Mouse (Mus musculus) liver, embryonic 13.5 days (tissue): Measurements from ENCODE around the gene Atl2. TPM values are rescaled to one million over a fixed set of nuclear protein-coding genes. Genes with fewer than 3 reads are reported as not detected.

Source experiments
- ATAC-seq: fragments of 200-750 bp; cut with Nextera tagmentation; 2 replicates; pipeline ENCODE4 v1.8.0; 2017; ENCODE audit warnings: low read depth, mild to moderate bottlenecking, moderate number of reproducible peaks, moderate library complexity
- DNase-seq: peaks from one replicate; pipeline ENCODE4 v3.0.0; 2022
- H3K27ac ChIP-seq: fragments of 300-500 bp; sonication (generic); 2 replicates; pipeline ENCODE4 v1.5.1; 2015; ENCODE audit warnings: moderate library complexity, mild to moderate bottlenecking, inconsistent platforms
- H3K27me3 ChIP-seq: fragments of 300-500 bp; sonication (generic); 2 replicates; pipeline ENCODE4 v1.6.1; 2015; ENCODE audit warnings: mild to moderate bottlenecking, inconsistent platforms
- H3K36me3 ChIP-seq: fragments of 300-500 bp; sonication (generic); 2 replicates; pipeline ENCODE4 v1.6.1; 2015; ENCODE audit warnings: mild to moderate bottlenecking, inconsistent platforms
- H3K4me1 ChIP-seq: fragments of 300-500 bp; sonication (generic); replicated peaks from 2 replicates; pipeline ENCODE4 v1.6.1; 2015; ENCODE audit warnings: inconsistent platforms
- H3K4me2 ChIP-seq: fragments of 300-500 bp; sonication (generic); 2 replicates; pipeline ENCODE4 v1.6.1; 2015; ENCODE audit warnings: inconsistent platforms, mild to moderate bottlenecking, moderate library complexity
- H3K4me3 ChIP-seq: fragments of 300-500 bp; sonication (generic); replicated peaks from 2 replicates; pipeline ENCODE4 v1.5.1; 2015; ENCODE audit warnings: mild to moderate bottlenecking, inconsistent platforms
- H3K9ac ChIP-seq: fragments of 300-500 bp; sonication (generic); 2 replicates; pipeline ENCODE4 v1.6.1; 2015; ENCODE audit warnings: mild to moderate bottlenecking, inconsistent platforms
- H3K9me3 ChIP-seq: fragments of 300-500 bp; sonication (generic); replicated peaks from 2 replicates; pipeline ENCODE4 v1.6.1; 2016; ENCODE audit warnings: inconsistent platforms
- WGBS: fragments of 180-500 bp; shearing (Covaris S2); methylation state at CpG from one replicate; pipeline ENCODE4 v1.1.7; 2015; ENCODE audit not compliant: insufficient replicate concordance; 5-methylcytosine and 5-hydroxymethylcytosine counted together
- polyA plus RNA-seq: library from polyadenylated mRNA; unstranded; fragments of >200 nt; fragmentation: Nextera tagmentation; extraction: Ambion mirVana; gene quantifications from 2 replicates; pipeline ENCODE4 v1.2.1, GENCODE M21; 2015

Atl2 gene
- polyA plus RNA-seq, 1 experiment from 2014 or later, result 31.7 TPM

DNA sequence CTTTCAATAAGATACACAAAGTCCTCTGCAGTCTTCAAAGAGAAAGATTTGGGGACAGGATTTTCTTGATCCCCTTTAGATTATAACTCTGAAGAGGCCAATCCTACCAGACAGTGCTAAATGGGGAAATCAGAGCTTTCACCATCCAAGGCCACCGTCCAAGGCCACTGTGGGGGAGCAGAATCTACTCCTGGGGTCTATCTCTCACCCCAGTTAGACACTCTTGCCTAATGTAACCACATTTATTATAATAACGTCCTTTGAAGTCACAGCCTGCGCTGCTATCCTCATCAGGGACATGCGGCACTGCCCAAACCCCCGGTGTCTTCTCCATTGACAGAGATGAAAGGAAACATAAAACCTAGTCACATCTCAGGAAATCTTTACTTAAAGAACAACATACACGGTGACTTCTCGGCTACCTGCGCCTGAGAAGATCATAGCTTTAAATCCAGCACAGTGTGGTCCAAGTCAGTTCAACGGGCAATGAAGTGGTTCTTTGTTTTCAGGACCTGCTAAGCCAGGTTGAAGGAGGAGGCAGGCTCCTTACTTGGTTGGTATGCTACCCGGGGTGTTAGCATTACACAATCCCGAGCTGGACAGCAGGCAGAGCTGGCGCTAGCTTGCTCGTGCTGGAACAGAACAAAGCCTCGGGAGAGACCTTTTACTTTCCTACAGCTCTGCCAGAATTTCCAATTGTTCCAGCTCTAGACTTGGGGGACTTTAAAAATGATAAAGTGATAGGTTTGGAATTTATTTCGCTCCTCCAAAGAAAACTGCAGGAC is 23.8 kb upstream of the Atl2 start:
- DNase-seq (no peak), ATAC-seq (no peak)
- Histone ChIP-seq H3K9me3 (no peaks in the 10 kb centered on the region), H3K4me2 (no peak overlapping the region), H3K27me3 (no peaks in the 10 kb centered on the region), H3K36me3 (no peaks in the 10 kb centered on the region), H3K4me3 (no peak overlapping the region), H3K4me1 (peaks cover 49% of the 10 kb centered on the region), H3K27ac (no peak overlapping the region), H3K9ac (no peak overlapping the region)
- WGBS, result 66% methylated on average over 15 of the region's 15 CpGs

DNA sequence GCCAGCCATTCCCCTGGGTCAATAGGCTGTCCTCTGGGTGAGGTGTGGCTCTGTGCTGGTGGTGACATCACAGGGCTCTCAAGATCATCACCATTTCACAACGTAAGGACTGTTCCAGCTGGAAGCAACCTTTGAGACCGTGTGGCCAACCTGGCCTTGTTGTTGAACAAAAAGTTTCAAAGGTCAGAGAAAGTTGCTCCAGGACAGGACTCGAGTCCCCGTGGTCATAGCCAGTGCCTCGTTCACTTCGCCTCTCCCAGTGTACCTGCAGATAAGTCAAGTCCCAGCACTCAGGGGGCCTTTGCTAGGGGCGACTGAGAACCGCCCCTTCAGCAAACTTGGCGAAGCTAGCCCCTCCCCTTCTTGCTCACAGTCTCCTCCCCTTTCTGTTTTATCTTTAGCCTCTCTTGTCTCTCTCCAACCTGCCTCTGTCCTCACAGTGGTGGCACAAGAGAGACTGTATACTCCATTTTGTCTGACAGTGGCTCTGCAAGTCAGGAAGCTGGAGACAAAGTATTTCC is 22.6 kb upstream of the Atl2 start:
- Histone ChIP-seq H3K4me1 (peaks cover 43% of the 10 kb centered on the region), H3K9ac (peak overlapping the region; percentile 48), H3K27ac (peak overlapping the region; percentile 72), H3K9me3 (no peaks in the 10 kb centered on the region), H3K27me3 (no peaks in the 10 kb centered on the region), H3K4me3 (peak overlapping the region; percentile 38), H3K4me2 (peak overlapping the region; percentile 63), H3K36me3 (no peaks in the 10 kb centered on the region)
- WGBS, result 9% methylated on average over 9 of the region's 9 CpGs
- DNase-seq, result peak; percentile 71
- peak; percentile 94 for ATAC-seq

DNA sequence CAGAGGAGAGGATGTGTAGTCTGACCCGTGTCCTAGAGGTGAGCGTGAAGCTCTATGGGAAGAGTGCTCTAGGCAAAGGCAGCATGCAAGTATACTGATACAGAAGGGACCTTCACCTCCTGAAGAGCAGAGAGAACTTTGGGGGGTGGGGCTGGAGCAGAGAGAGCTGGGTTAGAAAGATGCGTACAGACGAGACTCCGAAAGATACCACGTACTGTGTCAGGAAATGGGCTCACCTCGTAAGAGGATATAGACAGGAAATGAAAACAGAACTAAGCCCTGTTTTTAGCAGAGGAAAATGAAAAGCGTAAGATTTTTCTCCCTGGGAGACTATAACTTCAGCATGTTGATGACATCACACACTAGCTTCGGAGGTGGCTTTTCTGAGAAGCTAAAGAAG is 21.1 kb upstream of the Atl2 start:
- Histone ChIP-seq H3K9me3 (no peaks in the 10 kb centered on the region), H3K4me1 (peaks cover 52% of the 10 kb centered on the region), H3K4me3 (no peak overlapping the region), H3K27me3 (no peaks in the 10 kb centered on the region), H3K9ac (no peak overlapping the region), H3K4me2 (no peak overlapping the region), H3K36me3 (no peaks in the 10 kb centered on the region), H3K27ac (no peak overlapping the region)
- no peak for DNase-seq
- no peak for ATAC-seq
- 41% methylated on average over 9 of the region's 9 CpGs for WGBS

DNA sequence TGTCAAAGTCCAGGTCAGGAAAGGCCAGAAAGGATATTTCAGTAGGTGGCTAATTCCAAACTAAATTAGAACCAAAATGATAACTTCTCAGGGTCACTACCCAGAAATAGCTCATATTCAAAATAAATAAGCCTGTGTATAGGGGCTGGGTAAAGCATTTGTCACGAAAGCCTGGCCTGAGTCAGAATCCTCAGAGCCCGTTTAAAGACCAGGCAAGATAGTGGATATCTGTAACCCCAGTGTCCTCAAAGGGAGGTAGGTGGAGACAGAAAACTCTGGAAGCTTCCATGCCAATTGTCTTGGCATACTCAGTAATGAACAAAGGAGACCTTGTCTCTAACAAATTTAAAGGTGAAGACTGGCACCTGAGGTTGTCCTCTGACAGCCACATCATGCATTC is 16.3 kb upstream of the Atl2 start:
- Histone ChIP-seq H3K9ac (no peak overlapping the region), H3K27me3 (no peaks in the 10 kb centered on the region), H3K9me3 (no peaks in the 10 kb centered on the region), H3K4me2 (no peak overlapping the region), H3K36me3 (no peaks in the 10 kb centered on the region), H3K4me3 (no peak overlapping the region), H3K4me1 (peaks cover 33% of the 10 kb centered on the region), H3K27ac (no peak overlapping the region)
- 6% methylated on average over 2 of the region's 2 CpGs for WGBS
- DNase-seq (no peak), ATAC-seq (peak; percentile 74)

DNA sequence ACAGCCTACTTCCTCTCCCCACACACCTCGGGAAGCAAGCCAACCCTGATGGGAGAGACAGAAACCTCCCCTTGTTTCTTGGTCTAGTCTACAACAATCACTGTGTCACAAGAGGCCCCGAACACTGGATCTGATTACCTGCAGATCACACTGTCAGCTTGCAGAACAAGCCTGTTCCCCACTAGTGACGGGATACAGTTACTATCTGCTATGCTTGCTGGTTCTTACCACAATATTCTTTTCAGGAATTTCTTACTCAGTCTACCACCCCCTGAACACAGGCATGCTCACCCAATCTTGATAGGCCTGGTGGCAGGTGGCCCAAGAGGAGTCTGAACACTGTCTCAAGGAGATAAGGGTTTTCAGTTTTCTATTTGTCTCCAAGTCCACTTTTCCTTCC is 15.8 kb upstream of the Atl2 start:
- no peaks in the 10 kb centered on the region for H3K27me3 ChIP-seq
- H3K4me3 ChIP-seq, result no peak overlapping the region
- H3K36me3 ChIP-seq, result no peaks in the 10 kb centered on the region
- 26% methylated on average over 3 of the region's 3 CpGs for WGBS
- no peak for DNase-seq
- H3K4me1 ChIP-seq, result peaks cover 28% of the 10 kb centered on the region
- H3K9me3 ChIP-seq, result no peaks in the 10 kb centered on the region
- no peak overlapping the region for H3K9ac ChIP-seq
- H3K4me2 ChIP-seq, result no peak overlapping the region
- no peak overlapping the region for H3K27ac ChIP-seq
- ATAC-seq, result peak; percentile 86

DNA sequence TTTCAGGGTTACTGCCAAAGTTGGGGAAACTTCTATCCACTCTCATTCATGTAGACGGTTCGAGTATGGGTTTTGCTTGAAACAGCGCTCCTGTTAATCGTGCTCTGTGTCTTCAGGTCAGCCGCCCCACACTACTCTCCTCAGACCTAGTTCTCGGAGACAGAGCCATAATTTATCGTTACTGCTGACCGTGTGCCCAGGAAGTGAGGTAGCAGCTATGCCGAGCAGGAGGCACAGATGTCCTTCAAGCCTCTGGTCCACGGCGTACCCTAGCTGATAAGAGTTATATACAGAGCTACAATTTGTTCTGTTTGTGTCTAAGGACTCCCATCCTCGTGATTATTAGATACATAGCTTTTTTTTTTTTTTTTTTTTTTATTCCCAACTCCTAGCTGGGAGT is 13.6 kb upstream of the Atl2 start:
- Histone ChIP-seq H3K4me2 (no peak overlapping the region), H3K27ac (no peak overlapping the region), H3K9ac (no peak overlapping the region), H3K27me3 (no peaks in the 10 kb centered on the region), H3K4me1 (peaks cover 23% of the 10 kb centered on the region), H3K36me3 (no peaks in the 10 kb centered on the region), H3K9me3 (no peaks in the 10 kb centered on the region), H3K4me3 (no peak overlapping the region)
- 65% methylated on average over 12 of the region's 12 CpGs for WGBS
- DNase-seq, result no peak
- ATAC-seq, result no peak

DNA sequence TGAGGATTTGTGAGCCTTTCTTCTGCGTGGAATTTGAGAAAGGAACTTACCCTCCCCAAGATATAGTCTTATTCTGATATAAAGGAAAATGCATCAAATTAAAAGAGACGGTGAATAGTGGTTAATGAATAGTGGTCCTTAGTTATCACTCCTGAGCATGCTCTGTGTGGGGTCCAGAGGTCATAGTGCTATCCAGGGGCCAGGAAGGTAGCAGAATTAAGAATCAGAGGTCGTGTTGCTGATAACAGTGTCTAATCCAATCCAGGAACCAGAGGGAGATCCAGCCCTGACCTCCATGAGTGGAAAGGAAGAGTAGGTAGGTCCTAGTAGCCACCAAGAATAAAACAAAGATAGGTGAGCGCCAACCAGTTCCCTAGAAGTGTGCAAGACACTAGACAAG is 11.8 kb upstream of the Atl2 start:
- ATAC-seq, result no peak
- Histone ChIP-seq H3K27ac (no peak overlapping the region), H3K9ac (no peak overlapping the region), H3K36me3 (no peaks in the 10 kb centered on the region), H3K9me3 (no peaks in the 10 kb centered on the region), H3K27me3 (no peaks in the 10 kb centered on the region), H3K4me2 (no peak overlapping the region), H3K4me3 (no peak overlapping the region), H3K4me1 (peaks cover 21% of the 10 kb centered on the region)
- WGBS, result 61% methylated on average over 4 of the region's 4 CpGs
- DNase-seq, result no peak

DNA sequence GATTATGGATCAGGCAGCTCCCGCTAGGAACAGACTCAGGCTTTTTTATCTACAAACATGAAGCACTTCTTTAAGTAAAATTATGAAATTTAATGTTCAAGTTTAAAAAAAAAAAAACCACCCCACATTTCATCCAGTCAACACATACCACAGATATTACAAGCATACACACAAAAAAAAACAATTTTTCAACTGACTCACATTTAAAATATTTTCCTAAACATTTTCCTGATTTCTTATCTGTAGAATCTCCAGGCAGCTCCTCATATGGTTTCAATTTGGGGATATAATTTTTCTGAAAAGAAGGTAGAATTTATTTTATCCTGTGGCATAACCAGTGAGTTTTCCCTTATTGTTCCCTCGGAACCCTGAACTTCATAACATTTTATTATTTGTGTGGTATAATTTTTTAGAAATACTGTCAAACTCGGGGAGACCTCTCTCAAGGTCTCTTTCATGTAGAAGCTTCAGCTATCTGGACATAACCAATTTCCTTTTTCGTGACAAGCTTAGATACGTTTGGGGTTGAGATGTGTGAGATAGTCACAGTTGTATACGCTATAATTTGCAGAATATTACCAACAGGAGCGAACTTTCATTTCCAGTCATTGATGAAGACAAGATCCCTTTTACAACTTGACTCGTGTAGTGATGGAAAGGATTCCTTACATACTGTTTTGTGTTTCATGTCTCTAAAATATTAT is 11.0 kb upstream of the Atl2 start:
- H3K4me1 ChIP-seq, result peaks cover 13% of the 10 kb centered on the region
- no peaks in the 10 kb centered on the region for H3K36me3 ChIP-seq
- H3K9ac ChIP-seq, result no peak overlapping the region
- ATAC-seq (no peak), DNase-seq (no peak)
- no peak overlapping the region for H3K27ac ChIP-seq
- no peaks in the 10 kb centered on the region for H3K9me3 ChIP-seq
- H3K4me3 ChIP-seq, result no peak overlapping the region
- no peak overlapping the region for H3K4me2 ChIP-seq
- WGBS, result 50% methylated on average over 8 of the region's 8 CpGs
- H3K27me3 ChIP-seq, result no peaks in the 10 kb centered on the region

DNA sequence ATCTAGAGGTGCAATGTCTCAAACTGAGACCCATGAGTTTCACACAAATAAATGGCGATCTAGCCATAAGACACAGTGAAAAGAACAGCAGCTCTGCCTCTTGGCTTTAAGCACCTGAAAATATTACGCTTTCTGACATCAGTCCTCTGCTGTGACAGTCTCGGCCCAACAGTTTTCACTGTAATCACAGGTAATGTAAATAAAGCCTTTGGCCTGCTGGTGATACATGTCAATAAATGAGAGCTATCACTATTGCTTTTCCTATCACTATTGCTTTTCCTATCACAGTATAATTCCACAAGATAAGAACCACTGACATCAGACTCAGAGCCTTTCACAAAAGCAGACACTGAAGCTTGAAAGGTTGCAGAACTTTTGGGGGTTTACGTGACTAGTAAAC is 8.7 kb upstream of the Atl2 start:
- H3K4me2 ChIP-seq, result no peak overlapping the region
- no peaks in the 10 kb centered on the region for H3K9me3 ChIP-seq
- no peak overlapping the region for H3K9ac ChIP-seq
- DNase-seq, result no peak
- no peak overlapping the region for H3K4me3 ChIP-seq
- WGBS, result 67% methylated on average over 4 of the region's 4 CpGs
- ATAC-seq, result no peak
- H3K36me3 ChIP-seq, result no peaks in the 10 kb centered on the region
- H3K27me3 ChIP-seq, result no peaks in the 10 kb centered on the region
- no peak overlapping the region for H3K27ac ChIP-seq
- 0 out of 2 replicates have a peak, but pooled peaks cover 2% of the 10 kb centered on the region for H3K4me1 ChIP-seq

DNA sequence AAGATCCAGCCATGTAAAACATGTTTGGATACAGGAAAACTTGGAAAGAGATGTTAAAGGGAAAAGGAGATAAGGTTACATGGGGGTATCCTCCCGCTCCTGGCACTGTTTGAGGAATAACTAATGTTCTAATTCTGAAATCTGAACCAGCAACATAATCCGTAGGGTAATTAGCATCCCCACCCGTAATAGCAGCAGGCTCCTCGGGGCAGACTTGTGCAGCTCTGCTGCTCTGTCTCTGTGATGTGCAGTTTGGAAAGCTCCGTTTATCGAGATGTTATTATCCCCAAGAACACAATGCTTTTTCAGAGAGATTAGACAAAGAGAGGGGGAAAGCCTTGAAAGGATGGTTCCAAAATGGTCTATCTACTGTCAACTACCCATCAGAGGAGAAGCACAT is 5.3 kb upstream of the Atl2 start:
- WGBS, result 58% methylated on average over 6 of the region's 6 CpGs
- Histone ChIP-seq H3K4me1 (peaks cover 12% of the 10 kb centered on the region), H3K36me3 (no peaks in the 10 kb centered on the region), H3K4me2 (no peak overlapping the region), H3K9me3 (no peaks in the 10 kb centered on the region), H3K9ac (no peak overlapping the region), H3K27ac (no peak overlapping the region), H3K4me3 (no peak overlapping the region), H3K27me3 (peaks cover 20% of the 10 kb centered on the region)
- DNase-seq, result no peak
- ATAC-seq, result no peak

DNA sequence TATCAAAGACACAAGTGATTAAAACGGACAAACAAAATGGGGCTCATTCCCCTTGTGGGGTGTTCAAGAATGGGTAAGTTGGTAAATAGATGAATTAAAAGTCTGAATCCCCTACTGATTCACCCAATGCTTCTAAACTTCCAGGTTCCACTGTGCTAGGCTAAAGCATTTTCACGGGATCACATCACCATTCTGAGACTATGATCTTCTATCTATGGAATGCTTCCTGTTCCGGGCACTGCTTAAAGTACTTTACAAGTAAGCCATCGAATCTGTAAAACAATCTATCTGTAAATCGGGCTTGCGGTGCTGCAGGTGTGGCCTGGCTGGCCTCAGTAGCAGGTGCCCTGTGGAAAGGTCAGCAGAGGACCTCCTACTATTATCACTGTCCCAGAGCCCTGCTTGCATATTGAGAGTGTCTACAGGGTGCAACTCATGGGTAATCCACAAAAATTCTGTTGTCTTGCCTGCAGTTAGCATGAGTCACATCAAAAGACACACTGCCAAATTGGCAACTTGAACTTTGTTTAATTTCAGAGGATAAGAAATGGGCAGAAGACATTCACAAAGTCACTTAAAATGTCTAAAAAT is 2.3 kb upstream of the Atl2 start:
- Histone ChIP-seq H3K4me1 (peaks cover 27% of the 10 kb centered on the region), H3K27me3 (peaks cover 20% of the 10 kb centered on the region), H3K9ac (no peak overlapping the region), H3K27ac (no peak overlapping the region), H3K9me3 (no peaks in the 10 kb centered on the region), H3K36me3 (no peaks in the 10 kb centered on the region), H3K4me3 (no peak overlapping the region), H3K4me2 (no peak overlapping the region)
- 69% methylated on average over 6 of the region's 6 CpGs for WGBS
- ATAC-seq, result no peak
- DNase-seq, result no peak
